8 mouse cellular contexts compared by ENCODE assay signal in the genomic region with DNA sequence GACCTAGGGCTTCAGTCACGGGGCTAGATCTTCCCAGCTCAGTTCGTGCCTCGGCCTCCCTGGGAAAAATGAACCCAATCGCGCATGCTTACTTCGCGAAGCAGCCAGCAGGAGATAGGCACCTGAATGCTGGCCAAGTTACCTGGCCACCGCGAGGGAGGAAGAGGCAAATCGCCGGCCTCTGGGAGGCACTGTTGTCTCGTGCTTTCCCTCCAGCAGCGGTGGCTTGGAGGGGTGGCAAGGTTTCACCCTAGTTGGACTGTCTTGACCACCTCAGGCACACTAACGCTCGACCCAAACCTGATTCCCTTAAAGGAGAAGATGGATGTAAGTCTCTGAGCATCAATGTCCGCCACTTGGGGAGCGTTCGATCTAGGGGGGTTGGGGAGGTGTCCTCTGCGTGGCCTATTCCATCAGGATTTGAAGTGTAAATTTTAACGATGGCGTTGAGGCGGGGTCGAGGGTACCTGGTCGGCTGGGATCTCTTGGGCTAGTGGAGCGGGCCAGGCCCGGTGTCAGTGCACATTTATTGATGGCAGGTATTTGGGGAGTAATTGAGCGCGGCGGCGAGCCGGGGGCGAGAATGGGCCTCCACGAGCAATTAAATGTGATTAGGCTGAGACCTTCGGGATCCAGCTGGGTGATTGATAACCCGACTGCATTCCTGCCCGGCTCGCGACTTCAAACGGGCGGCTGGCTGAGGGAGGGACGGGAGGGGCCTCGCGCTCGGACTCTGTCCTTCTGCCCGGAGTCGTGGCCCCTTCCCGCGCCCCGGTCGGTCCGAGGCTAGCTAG. TPM values are rescaled to one million over a fixed set of nuclear protein-coding genes. Genes with fewer than 3 reads are reported as not detected.
DNase-seq lines count a peak whose midpoint lies in the region; ATAC-seq and TF ChIP-seq lines count a peak whose summit lies in the region.

No protein-coding gene starts in this region.

- under 1% methylated on average over 51 of the region's 51 CpGs for WGBS in intestine, embryonic 14.5 days
- WGBS in lung, embryonic 14.5 days: under 1% methylated on average over 51 of the region's 51 CpGs
- under 1% methylated on average over 51 of the region's 51 CpGs for WGBS in stomach, embryonic 16.5 days

- H3K27ac ChIP-seq in embryonic fibroblast, embryonic 13.5 days (ENCODE audit: insufficient read depth, low read length): no peak overlapping the region
- no peak overlapping the region for H3K27ac ChIP-seq in intestine, embryonic 14.5 days (ENCODE audit: low read depth)
- H3K27ac ChIP-seq in lung, embryonic 14.5 days (ENCODE audit: low read depth): no peak overlapping the region
- no peak overlapping the region for H3K27ac ChIP-seq in stomach, embryonic 16.5 days (ENCODE audit: low read length)

- TF ChIP-seq CTCF in embryonic fibroblast, embryonic 13.5 days (IDR thresholded peaks at IDR 0.05; ENCODE audit: borderline replicate concordance, insufficient read depth, low read length): peak; percentile 70
- peak; percentile 76 for TF ChIP-seq CTCF in lung, embryonic 14.5 days (IDR thresholded peaks at IDR 0.05; ENCODE audit: low read depth)

- ATAC-seq in intestine, embryonic 14.5 days (replicated peaks; ENCODE audit: low FRiP score, low TSS enrichment, low read depth): no peak
- no peak for ATAC-seq in lung, embryonic 14.5 days (ENCODE audit: insufficient read depth)
- 0 out of 2 replicates have a peak, but pooled peaks have one; percentile 13 for ATAC-seq in stomach, embryonic 16.5 days (ENCODE audit: insufficient read depth, low FRiP score)

- peak overlapping the region; percentile 38 for H3K4me3 ChIP-seq in embryonic fibroblast, embryonic 13.5 days (ENCODE audit: insufficient read depth, low read length)
- H3K4me3 ChIP-seq in intestine, embryonic 14.5 days (ENCODE audit: low read depth, low read length): peak overlapping the region; percentile 12
- peak overlapping the region; percentile 32 for H3K4me3 ChIP-seq in lung, embryonic 14.5 days (ENCODE audit: low read depth, low read length)
- peak overlapping the region; percentile 39 for H3K4me3 ChIP-seq in stomach, embryonic 16.5 days (replicated peaks; ENCODE audit: low read length)

- H3K36me3 ChIP-seq in intestine, embryonic 14.5 days (ENCODE audit: control insufficient read depth, insufficient read depth, low read length): no peaks in the 10 kb centered on the region
- H3K36me3 ChIP-seq in lung, embryonic 14.5 days (ENCODE audit: insufficient read depth): no peaks in the 10 kb centered on the region
- H3K36me3 ChIP-seq in stomach, embryonic 16.5 days (ENCODE audit: control insufficient read depth, insufficient read depth, low read length): no peaks in the 10 kb centered on the region

- peaks cover 83% of the 10 kb centered on the region for H3K27me3 ChIP-seq in intestine, embryonic 14.5 days (replicated peaks; ENCODE audit: control insufficient read depth, insufficient read depth, low read length)
- peaks cover 73% of the 10 kb centered on the region for H3K27me3 ChIP-seq in lung, embryonic 14.5 days (ENCODE audit: insufficient read depth, low read length)
- peaks cover 64% of the 10 kb centered on the region for H3K27me3 ChIP-seq in stomach, embryonic 16.5 days (ENCODE audit: control insufficient read depth, insufficient read depth, low read length)

- peak overlapping the region; percentile 39 for H3K4me2 ChIP-seq in intestine, embryonic 14.5 days (ENCODE audit: low read length)
- peak overlapping the region; percentile 61 for H3K4me2 ChIP-seq in lung, embryonic 14.5 days
- peak overlapping the region; percentile 57 for H3K4me2 ChIP-seq in stomach, embryonic 16.5 days (ENCODE audit: low read depth, low read length)

- DNase-seq in ovary, postnatal 14 days (ENCODE audit: low spot score): peak; percentile 34
- DNase-seq in ovary, adult 18-20 months (ENCODE audit: low spot score): no peak
- DNase-seq in intestine, embryonic 14.5 days (ENCODE audit: low spot score): peak; percentile 73
- peak; percentile 67 for DNase-seq in lung, embryonic 14.5 days
- DNase-seq in cerebellum, adult 8-10 months: no peak
- DNase-seq in cerebellum, adult 9-11 months: no peak

- no peak for TF ChIP-seq POLR2A in embryonic fibroblast, embryonic 13.5 days (IDR thresholded peaks at IDR 0.05; ENCODE audit: low read depth, low read length)

- H3K9ac ChIP-seq in intestine, embryonic 14.5 days (ENCODE audit: low read length): no peak overlapping the region
- no peak overlapping the region for H3K9ac ChIP-seq in lung, embryonic 14.5 days
- H3K9ac ChIP-seq in stomach, embryonic 16.5 days (ENCODE audit: low read length): peak overlapping the region; percentile 50

- H3K9me3 ChIP-seq in intestine, embryonic 14.5 days (ENCODE audit: control insufficient read depth, low read length): no peaks in the 10 kb centered on the region
- H3K9me3 ChIP-seq in lung, embryonic 14.5 days (ENCODE audit: low read depth, low read length): no peaks in the 10 kb centered on the region
- H3K9me3 ChIP-seq in stomach, embryonic 16.5 days (replicated peaks; ENCODE audit: control insufficient read depth, low read length): no peaks in the 10 kb centered on the region

- no peaks in the 10 kb centered on the region for H3K4me1 ChIP-seq in embryonic fibroblast, embryonic 13.5 days (ENCODE audit: control insufficient read depth, insufficient read depth, low read length)
- H3K4me1 ChIP-seq in intestine, embryonic 14.5 days (replicated peaks; ENCODE audit: control insufficient read depth, insufficient read depth, low read length): peaks cover 3% of the 10 kb centered on the region; the same call in 1 of the 2 replicates
- H3K4me1 ChIP-seq in lung, embryonic 14.5 days (ENCODE audit: insufficient read depth): 0 out of 2 replicates have a peak, but pooled peaks cover 6% of the 10 kb centered on the region
- peaks cover 8% of the 10 kb centered on the region; the same call in 1 of the 2 replicates for H3K4me1 ChIP-seq in stomach, embryonic 16.5 days (ENCODE audit: control insufficient read depth, insufficient read depth, low read length)

RNA-seq across cellular contexts. Expression of gene Msx2, which starts 10.8 kb away (rescaled TPM):
- polyA plus RNA-seq in embryonic fibroblast, embryonic 13.5 days (2011; ENCODE audit: insufficient read length, low read depth, missing spikeins): 2.8 and 3.6 TPM in 2 replicates
- 0.09 and 0.44 TPM in 2 replicates for polyA plus RNA-seq in intestine, embryonic 14.5 days (2014; fragmentation: Nextera tagmentation; extraction: Ambion mirVana)
- 0.61 and 0.78 TPM in 2 replicates for polyA plus RNA-seq in lung, embryonic 14.5 days (2014; fragmentation: Nextera tagmentation; extraction: Ambion mirVana)
- 1.6 and 2.2 TPM in 2 replicates for polyA plus RNA-seq in stomach, embryonic 16.5 days (2015; fragmentation: Nextera tagmentation; extraction: Ambion mirVana)

Comparison
In these comparisons a context has a peak if more than half of its experiments do, and no peak if none do; other contexts are left out.
1. DNase-seq: peak in ovary, postnatal 14 days (single experiment), intestine, embryonic 14.5 days (single experiment) and lung, embryonic 14.5 days (single experiment); none in ovary, adult 18-20 months (single experiment), cerebellum, adult 8-10 months (single experiment) and cerebellum, adult 9-11 months (single experiment).
2. Peak in every context shown above with its lines, with median percentiles within 50 percentile points of each other: H3K4me3 ChIP-seq and H3K4me2 ChIP-seq.